Mouse (Mus musculus) embryonic facial prominence, embryonic 11.5 days (tissue): Measurements from ENCODE around the gene Ociad1. TPM values are rescaled to one million over a fixed set of nuclear protein-coding genes. Genes with fewer than 3 reads are reported as not detected.

Experiments
- ATAC-seq: fragments of 200-750 bp; cut with Nextera tagmentation; replicated peaks from 2 replicates; pipeline ENCODE4 v1.8.0; 2017; ENCODE audit warnings: low read depth; ENCODE audit not compliant: insufficient number of reproducible peaks, low FRiP score, low TSS enrichment
- DNase-seq: peaks from one replicate; pipeline ENCODE4 v3.0.0-alpha.2; 2015; ENCODE audit warnings: low spot score
- H3K27ac ChIP-seq: fragments of 300-500 bp; sonication (generic); replicated peaks from 2 replicates; pipeline ENCODE4 v1.5.1; 2014; ENCODE audit warnings: mild to moderate bottlenecking, low read depth, low read length, control low read depth
- H3K27me3 ChIP-seq: fragments of 300-500 bp; sonication (generic); 2 replicates; pipeline ENCODE4 v1.6.1; 2014; ENCODE audit warnings: mild to moderate bottlenecking, low read length, moderate library complexity, mixed read lengths; ENCODE audit not compliant: control insufficient read depth, insufficient read depth
- H3K36me3 ChIP-seq: fragments of 300-500 bp; sonication (generic); replicated peaks from 2 replicates; pipeline ENCODE4 v1.6.1; 2014; ENCODE audit warnings: low read depth, mild to moderate bottlenecking, low read length, moderate library complexity, mixed read lengths; ENCODE audit not compliant: control insufficient read depth, insufficient read depth
- H3K4me1 ChIP-seq: fragments of 300-500 bp; sonication (generic); 2 replicates; pipeline ENCODE4 v1.6.1; 2014; ENCODE audit warnings: low read length, mixed read lengths; ENCODE audit not compliant: control insufficient read depth, insufficient read depth
- H3K4me2 ChIP-seq: fragments of 300-500 bp; sonication (generic); 2 replicates; pipeline ENCODE4 v1.6.1; 2014; ENCODE audit warnings: low read depth, mild to moderate bottlenecking, control low read depth, low read length, moderate library complexity
- H3K4me3 ChIP-seq: fragments of 300-500 bp; sonication (generic); 2 replicates; pipeline ENCODE4 v1.5.1; 2014; ENCODE audit warnings: low read depth, low read length, control low read depth
- H3K9ac ChIP-seq: fragments of 300-500 bp; sonication (generic); replicated peaks from 2 replicates; pipeline ENCODE4 v1.6.1; 2014; ENCODE audit warnings: mild to moderate bottlenecking, control low read depth, low read length
- H3K9me3 ChIP-seq: fragments of 300-500 bp; sonication (generic); replicated peaks from 2 replicates; pipeline ENCODE4 v1.6.1; 2016; ENCODE audit warnings: mild to moderate bottlenecking, low read length, inconsistent platforms, mixed read lengths; ENCODE audit not compliant: control insufficient read depth
- WGBS: fragments of 180-500 bp; shearing (Covaris S2); extraction: QIAGEN DNeasy Blood & Tissue Kit; methylation state at CpG from one replicate; pipeline ENCODE4 v1.1.7; 2014; 5-methylcytosine and 5-hydroxymethylcytosine counted together
- polyA plus RNA-seq: library from polyadenylated mRNA; unstranded; fragments of >200 nt; fragmentation: Nextera tagmentation; extraction: Ambion mirVana; gene quantifications from 2 replicates; pipeline ENCODE4 v1.2.1, GENCODE M21; 2014

The Ociad1 gene
- polyA plus RNA-seq, 1 experiment from 2014 or later, result 158 TPM

- Histone ChIP-seq H3K4me3 (peak overlapping the region; percentile 96), H3K4me2 (peak overlapping the region; percentile 58), H3K4me1 (no peaks in the 10 kb centered on the region), H3K9ac (peak overlapping the region; percentile 89), H3K27ac (peak overlapping the region; percentile 88), H3K36me3 (no peaks in the 10 kb centered on the region), H3K9me3 (no peaks in the 10 kb centered on the region), H3K27me3 (no peaks in the 10 kb centered on the region)
- peak; percentile 40 for ATAC-seq
- WGBS, result under 1% methylated on average over 104 of the region's 129 CpGs
- peak; percentile 75 for DNase-seq
These were observed 37.0 kb upstream of the Ociad1 start for GRCm38 (mm10) chr5:73255321-73256251.

- Histone ChIP-seq H3K36me3 (no peaks in the 10 kb centered on the region), H3K27me3 (no peaks in the 10 kb centered on the region), H3K9ac (peak within 1 kb of the TSS; percentile 89), H3K27ac (peak within 1 kb of the TSS; percentile 88), H3K9me3 (no peaks in the 10 kb centered on the region), H3K4me3 (peak within 1 kb of the TSS; percentile 96), H3K4me1 (no peaks in the 10 kb centered on the region), H3K4me2 (peak within 1 kb of the TSS; percentile 58)
- DNase-seq, result peak; percentile 99
- ATAC-seq, result peak; percentile 99
- under 1% methylated on average over 44 of the region's 44 CpGs for WGBS
These were observed 36.1 kb upstream of the Ociad1 start, which contains the start of gene Fryl for GRCm38 (mm10) chr5:73256352-73257065. Gene Fryl (minus strand): TSS chr5:73256619.

- no peak overlapping the region for H3K27ac ChIP-seq
- DNase-seq (no peak), ATAC-seq (peak; percentile 10; the same call in 1 of the 2 replicates)
- peak overlapping the region; percentile 40 for H3K4me3 ChIP-seq
- H3K36me3 ChIP-seq, result no peaks in the 10 kb centered on the region
- no peaks in the 10 kb centered on the region for H3K9me3 ChIP-seq
- H3K27me3 ChIP-seq, result no peaks in the 10 kb centered on the region
- H3K9ac ChIP-seq, result peak overlapping the region; percentile 41
- WGBS, result 5% methylated on average over 11 of the region's 11 CpGs
- no peaks in the 10 kb centered on the region for H3K4me1 ChIP-seq
- H3K4me2 ChIP-seq, result peak overlapping the region; percentile 46
These were observed 35.5 kb upstream of the Ociad1 start for GRCm38 (mm10) chr5:73257096-73257495.

GRCm38 (mm10) chr5:73257723-73258122 is 34.9 kb upstream of the Ociad1 start:
- Histone ChIP-seq H3K4me1 (no peaks in the 10 kb centered on the region), H3K36me3 (no peaks in the 10 kb centered on the region), H3K27ac (no peak overlapping the region), H3K4me2 (no peak overlapping the region; the same call in 1 of the 2 replicates), H3K27me3 (no peaks in the 10 kb centered on the region), H3K9ac (no peak overlapping the region), H3K4me3 (no peak overlapping the region; the same call in 1 of the 2 replicates), H3K9me3 (no peaks in the 10 kb centered on the region)
- 58% methylated on average over 8 of the region's 8 CpGs for WGBS
- DNase-seq (no peak), ATAC-seq (no peak)

- no peak overlapping the region for H3K9ac ChIP-seq
- no peaks in the 10 kb centered on the region for H3K36me3 ChIP-seq
- no peak overlapping the region for H3K4me2 ChIP-seq
- no peak for DNase-seq
- ATAC-seq, result no peak
- 79% methylated on average over 3 of the region's 5 CpGs for WGBS
- H3K4me3 ChIP-seq, result no peak overlapping the region
- H3K27me3 ChIP-seq, result no peaks in the 10 kb centered on the region
- H3K27ac ChIP-seq, result no peak overlapping the region
- H3K4me1 ChIP-seq, result no peaks in the 10 kb centered on the region
- no peaks in the 10 kb centered on the region for H3K9me3 ChIP-seq
These were observed 28.5 kb upstream of the Ociad1 start for GRCm38 (mm10) chr5:73264122-73264521.

GRCm38 (mm10) chr5:73265460-73265859 is 27.1 kb upstream of the Ociad1 start:
- no peak overlapping the region for H3K4me3 ChIP-seq
- H3K9ac ChIP-seq, result no peak overlapping the region
- no peaks in the 10 kb centered on the region for H3K27me3 ChIP-seq
- H3K4me2 ChIP-seq, result no peak overlapping the region
- DNase-seq (peak; percentile 53), ATAC-seq (no peak)
- H3K9me3 ChIP-seq, result no peaks in the 10 kb centered on the region
- no peaks in the 10 kb centered on the region for H3K36me3 ChIP-seq
- no peaks in the 10 kb centered on the region for H3K4me1 ChIP-seq
- H3K27ac ChIP-seq, result no peak overlapping the region
- 25% methylated on average over 5 of the region's 5 CpGs for WGBS

GRCm38 (mm10) chr5:73268636-73269213 is 23.9 kb upstream of the Ociad1 start:
- 78% methylated on average over 11 of the region's 11 CpGs for WGBS
- no peaks in the 10 kb centered on the region for H3K9me3 ChIP-seq
- ATAC-seq, result no peak

More at GRCm38 (mm10) chr5:73268636-73269213, 23.9 kb upstream of the Ociad1 start:
- no peak overlapping the region for H3K4me2 ChIP-seq
- no peak overlapping the region for H3K4me3 ChIP-seq
- H3K27me3 ChIP-seq, result no peaks in the 10 kb centered on the region
- no peaks in the 10 kb centered on the region for H3K4me1 ChIP-seq
- H3K27ac ChIP-seq, result no peak overlapping the region
- no peak overlapping the region for H3K9ac ChIP-seq
- no peaks in the 10 kb centered on the region for H3K36me3 ChIP-seq
- DNase-seq, result no peak
